Mouse (Mus musculus): ENCODE measurements around the gene Morf4l1.

The Morf4l1 gene

DNA sequence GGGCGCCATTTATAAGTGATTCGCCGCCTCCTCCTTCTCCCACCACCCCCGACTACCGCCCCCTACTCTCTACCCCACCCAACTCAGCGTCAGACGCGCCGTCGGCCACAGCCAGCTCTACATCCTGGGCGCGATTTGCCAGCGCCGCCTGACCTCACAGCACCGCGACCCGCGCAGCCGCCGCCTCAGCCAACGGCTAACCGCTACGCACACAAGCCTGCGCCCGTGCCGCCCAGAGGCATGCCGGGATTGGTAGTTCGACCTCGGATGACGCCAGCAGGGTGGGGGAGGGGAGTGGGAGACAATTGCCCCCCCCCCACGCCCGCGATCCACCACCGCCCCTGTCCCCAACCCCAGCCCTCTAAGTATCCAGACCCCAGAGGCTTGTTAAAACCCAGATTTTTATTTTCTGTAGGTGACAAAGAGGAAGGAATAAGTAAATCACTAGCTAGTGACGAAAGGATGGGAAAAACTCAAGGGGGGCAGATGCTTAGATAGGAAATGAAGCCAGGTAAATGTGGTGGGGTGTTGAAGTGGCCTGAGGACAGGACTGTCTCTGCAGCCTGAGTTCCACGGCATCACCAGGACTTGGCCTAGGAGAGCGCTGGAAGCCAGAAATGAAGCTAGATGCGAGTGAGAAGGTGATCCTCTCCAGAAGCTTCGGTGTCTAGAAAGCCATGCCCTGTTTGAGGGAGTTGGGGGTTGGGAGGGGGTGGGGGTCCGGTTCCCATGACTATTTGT is at the start of gene Morf4l1:
Gene Morf4l1 (minus strand): TSS at position 208 of the 741 bp plus-strand sequence.
- peak; percentile 97 for DNase-seq

- no peak for DNase-seq
Observed at GRCm38 (mm10) chr9:90163749-90164095, 49.1 kb upstream of the Morf4l1 start.

DNA sequence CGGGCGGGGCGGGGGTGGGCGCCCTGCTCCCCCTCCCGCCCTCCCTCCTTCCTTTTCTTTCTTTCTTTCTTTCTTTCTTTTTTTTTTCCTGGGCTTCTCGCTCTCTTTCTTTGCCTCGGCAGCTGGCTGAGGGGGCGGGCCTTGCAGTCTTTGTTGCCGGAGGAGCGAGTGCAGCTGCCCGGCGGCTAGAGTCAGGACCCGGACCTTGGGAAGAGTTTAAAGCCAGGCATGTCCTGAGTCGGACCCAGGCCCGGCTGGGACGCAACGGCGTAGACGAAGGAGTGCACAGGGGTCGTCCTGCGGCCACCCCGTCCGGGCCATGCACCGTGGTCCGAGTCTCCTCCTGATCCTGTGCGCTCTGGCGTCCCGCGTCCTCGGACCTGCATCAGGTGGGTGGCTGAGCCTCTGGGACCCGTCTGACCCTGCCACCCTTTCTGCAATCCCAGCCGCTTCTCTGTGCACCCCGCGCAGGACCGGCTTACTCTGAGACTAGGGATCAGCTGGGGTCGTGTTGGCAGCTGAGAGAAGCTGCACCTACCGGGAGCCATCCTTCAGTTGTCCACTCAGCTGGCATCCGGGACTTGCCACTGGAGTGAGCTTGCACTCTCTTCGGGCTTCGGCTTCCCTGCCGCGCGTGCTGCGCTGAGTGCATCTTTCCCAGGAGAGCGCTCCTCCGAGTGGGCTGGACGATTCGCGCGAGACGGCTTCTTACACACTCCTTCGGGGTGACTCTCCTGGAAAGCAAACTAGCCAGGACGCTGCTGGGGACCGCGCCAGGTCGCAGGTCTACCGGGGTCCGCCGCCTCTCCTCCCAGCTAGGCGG is 48.6 kb upstream of the Morf4l1 start, which contains the start of gene Adamts7:
Gene Adamts7 (plus strand): TSS at position 144 of the 823 bp plus-strand sequence.
- DNase-seq, result peak; percentile 37

DNA sequence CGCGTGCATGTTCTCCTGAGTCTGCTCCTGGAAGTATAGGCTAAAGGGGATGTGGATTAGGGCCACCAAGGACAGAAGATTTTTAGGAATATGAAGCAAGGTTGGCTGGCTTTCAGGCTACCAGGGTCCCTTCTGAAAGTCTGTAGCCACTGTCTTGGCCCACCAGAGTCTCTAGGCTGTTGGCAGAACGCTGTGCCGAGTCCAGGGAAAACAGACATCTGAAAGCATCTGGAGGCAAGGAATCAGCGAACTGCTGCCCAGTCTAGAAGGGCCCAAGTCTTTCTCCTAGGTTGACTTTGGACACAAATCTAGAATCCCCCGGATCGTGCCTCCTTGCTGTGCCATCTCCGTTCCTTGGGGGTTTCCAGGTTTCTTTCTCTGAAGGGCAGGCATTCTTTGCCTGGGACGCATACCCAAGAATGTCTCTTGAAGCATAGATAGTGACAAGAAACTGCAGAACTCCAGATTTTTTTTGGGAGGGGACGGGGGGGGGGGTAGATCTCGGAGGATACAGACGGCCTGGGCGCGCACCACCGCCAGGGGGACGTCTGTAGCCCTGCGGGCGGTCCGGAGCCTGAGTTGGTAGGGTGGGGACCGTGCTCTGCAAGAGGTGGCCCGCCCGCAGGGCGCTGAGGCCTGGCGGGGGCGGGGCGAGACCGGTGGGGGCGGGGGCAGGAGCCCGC is 47.8 kb upstream of the Morf4l1 start:
- DNase-seq, result peak; percentile 71

DNA sequence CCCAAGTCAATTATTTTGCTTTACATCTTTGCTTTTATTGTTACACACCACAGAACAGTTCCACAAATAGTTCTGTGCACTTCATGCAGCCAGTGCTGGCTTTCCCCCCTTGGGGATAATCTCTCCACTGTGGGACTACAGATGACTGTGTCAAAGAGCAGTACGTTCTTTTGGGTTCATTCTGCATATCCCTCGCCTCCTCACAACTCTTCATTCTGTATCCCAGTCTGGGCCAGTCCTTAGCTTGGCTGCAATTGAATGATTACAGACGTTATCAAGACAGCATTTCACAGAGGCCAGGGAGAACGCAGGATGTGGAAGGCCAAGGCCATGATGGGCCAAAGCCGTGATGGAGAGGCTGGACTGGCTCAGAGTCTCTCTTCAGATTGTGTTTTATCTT is 32.3 kb upstream of the Morf4l1 start:
- no peak for DNase-seq

- DNase-seq, result no peak
Observed at GRCm38 (mm10) chr9:90145788-90146187, 31.2 kb upstream of the Morf4l1 start.

GRCm38 (mm10) chr9:90136678-90136965 is 22.0 kb upstream of the Morf4l1 start:
- no peak for DNase-seq

DNA sequence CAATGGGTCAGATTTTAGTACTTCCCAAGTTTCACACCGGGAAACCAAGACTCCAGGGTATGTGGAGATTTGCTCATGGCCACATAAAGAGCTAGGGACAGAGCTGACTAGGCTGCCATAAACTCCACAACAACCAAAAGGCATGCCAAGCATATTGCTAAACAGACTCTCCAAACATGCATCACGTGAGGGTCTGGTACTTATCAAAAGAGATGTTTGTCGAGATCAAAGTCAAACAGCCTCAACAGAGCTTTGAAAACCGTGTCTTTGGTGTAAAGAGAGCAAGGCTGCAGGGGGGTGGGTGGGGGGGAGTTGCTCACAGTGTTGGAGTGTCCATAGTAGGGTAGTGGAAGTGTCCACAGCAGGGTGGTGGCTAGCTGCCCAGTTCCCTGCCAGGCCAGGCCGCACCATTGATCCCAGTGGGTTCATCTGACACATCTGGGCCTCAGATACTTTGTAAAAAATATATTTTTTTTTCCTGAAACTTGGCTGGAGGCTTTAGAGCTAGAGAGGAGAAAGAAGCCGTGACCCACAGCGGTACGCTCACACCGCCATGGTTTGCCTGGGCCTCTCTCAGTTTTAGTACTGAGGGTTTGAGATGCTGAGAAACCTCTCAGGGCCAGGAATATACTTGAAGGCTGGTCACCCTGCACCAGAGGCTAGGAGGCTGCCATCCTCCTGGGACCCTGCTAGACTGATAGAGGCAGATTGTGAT is 21.5 kb upstream of the Morf4l1 start:
- DNase-seq, result no peak

DNA sequence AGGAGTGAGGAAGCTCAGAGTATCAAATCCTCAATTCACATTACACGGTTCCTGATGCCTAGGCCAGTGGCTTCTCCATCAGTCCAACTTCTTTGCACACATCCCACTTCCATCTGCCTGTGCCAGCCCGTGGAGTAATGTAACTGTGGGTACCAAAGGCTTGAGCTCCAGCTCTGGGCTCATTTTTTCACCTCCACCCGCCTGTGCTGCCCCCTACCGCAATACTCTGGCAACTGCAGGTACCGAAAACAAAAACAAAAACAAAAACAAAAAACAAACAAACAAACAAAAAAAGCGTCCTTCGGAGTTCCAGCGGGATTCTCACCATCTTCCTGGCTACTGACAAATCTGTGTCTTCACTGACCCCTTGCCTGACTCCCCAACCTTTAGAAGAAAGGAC is 20.9 kb upstream of the Morf4l1 start:
- DNase-seq, result no peak

GRCm38 (mm10) chr9:90133562-90134355 is 19.2 kb upstream of the Morf4l1 start:
- DNase-seq, result no peak

GRCm38 (mm10) chr9:90128636-90129201 is 14.1 kb upstream of the Morf4l1 start:
- DNase-seq, result no peak

DNA sequence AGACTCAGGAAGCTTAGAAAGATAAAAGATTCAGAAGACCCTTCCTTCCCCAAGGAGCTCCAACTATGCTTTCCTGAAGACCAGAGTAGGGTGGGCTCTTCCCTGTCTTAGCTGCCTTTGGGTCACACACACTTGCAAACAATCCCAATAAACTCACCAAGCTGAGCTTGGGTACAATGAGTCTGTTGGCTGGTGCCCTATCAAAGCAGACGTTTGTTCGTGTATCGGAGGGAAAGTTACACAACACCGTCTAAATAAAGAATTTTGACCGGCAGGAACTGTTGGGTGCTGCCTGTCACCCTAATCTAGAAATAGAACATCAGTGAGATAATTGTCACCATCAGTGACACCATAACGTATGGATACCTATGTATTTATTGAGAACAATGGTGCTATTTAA is 12.6 kb upstream of the Morf4l1 start:
- no peak for DNase-seq

- peak; percentile 89 for DNase-seq
Observed at GRCm38 (mm10) chr9:90126260-90127010, 11.9 kb upstream of the Morf4l1 start.

- DNase-seq, result peak; percentile 15
Observed at GRCm38 (mm10) chr9:90125416-90126099, 11.0 kb upstream of the Morf4l1 start.

- no peak for DNase-seq
Observed at GRCm38 (mm10) chr9:90124873-90125245, 10.3 kb upstream of the Morf4l1 start.

DNA sequence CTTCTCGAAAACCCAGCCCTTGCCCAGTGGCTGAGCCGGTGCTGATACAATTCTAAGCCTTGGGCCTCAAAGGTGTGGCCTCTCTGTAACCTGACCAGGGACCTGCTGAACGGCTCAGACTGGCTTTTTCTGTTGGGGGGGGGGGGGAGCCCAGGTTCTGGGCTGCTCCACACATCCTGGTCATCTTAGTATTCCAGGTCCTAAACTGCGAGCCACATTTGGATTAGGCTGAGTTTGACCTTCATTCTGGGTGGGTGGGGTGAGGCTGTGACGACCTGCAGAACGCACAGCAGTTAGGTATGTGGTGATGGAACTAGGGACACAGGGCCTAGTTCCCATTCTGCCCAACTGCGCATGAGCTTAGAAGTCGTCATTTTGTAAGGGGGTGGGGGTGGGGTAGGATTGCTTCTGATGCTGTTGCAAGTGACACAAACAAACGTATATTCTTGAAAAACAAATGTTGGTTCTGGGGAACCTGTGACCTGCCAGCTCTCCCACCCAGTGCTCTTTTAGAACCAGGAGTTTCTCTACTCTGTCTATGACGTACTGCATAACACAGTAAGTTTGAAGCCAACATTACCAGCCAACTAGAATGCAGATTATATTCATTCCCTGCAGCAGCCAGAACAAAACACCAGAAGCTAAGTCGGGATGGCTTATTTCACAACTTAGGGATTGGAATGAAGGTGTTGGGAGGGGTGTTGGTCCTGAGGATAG is 9.7 kb upstream of the Morf4l1 start:
- DNase-seq, result no peak

- DNase-seq, result no peak
Observed at GRCm38 (mm10) chr9:90122246-90122740, 7.7 kb upstream of the Morf4l1 start.

DNA sequence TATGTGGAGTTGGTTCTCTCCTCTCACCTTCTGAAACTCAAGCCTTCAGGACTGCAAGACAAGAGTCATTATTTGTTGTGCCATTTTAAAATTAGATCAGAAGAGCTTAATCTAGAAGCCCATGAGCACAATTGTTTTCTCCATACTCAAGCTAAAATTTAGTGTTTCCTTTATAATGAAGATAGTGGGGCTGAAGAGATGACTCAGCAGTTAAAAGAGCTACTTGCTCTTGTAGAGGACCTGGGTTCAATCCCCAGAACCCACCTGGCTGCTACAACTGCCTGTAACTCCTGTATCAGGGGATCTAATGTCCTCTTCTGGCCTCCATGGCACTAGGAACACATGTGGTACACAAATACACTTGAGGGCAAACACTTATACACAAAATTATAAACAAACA is 2.7 kb upstream of the Morf4l1 start:
- DNase-seq, result no peak

DNA sequence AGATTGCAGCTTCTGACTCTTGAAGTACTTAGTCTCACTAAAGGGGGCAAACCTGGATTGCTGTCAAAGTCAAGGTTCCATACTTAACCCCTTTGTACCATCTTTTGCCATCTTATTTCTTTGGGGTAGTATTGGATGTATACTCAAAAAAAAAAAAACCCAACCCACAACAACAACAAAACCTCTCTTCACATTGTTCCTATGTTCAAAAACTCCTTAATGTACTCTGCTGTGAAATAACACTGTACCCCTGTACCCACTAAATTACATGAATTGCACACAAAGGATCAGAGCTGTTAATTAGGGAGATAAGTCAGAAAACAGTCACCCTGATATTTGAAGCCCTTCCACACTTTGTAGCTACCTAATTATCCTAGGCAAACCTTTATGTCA is 730 bp upstream of the Morf4l1 start:
- DNase-seq, result no peak
